Mouse (Mus musculus) liver, embryonic 14.5 days (tissue): ENCODE data around the gene 1700018G05Rik. TPM values are rescaled to one million over a fixed set of nuclear protein-coding genes. Genes with fewer than 3 reads are reported as not detected.
"Not testable (repeated sequence)": the region's sequence is repeated elsewhere in the genome, so short reads cannot be mapped to it uniquely, and the experiment has no call there.

Experiments used
- ATAC-seq: fragments of 200-750 bp; cut with Nextera tagmentation; 2 replicates; pipeline ENCODE4 v1.8.0; 2017; ENCODE audit warnings: moderate number of reproducible peaks, mild to moderate bottlenecking, moderate library complexity; ENCODE audit not compliant: insufficient read depth
- DNase-seq, 3 experiments: peaks; one replicate each; pipeline ENCODE4 v3.0.0-alpha.2; 2012 to 2013; ENCODE audit warnings: low read depth in 3 of 3, low spot score in 3 of 3
- H3K27ac ChIP-seq: fragments of 300-500 bp; sonication (generic); 2 replicates; pipeline ENCODE4 v1.5.1; 2014; ENCODE audit warnings: moderate library complexity, mild to moderate bottlenecking, control low read depth, inconsistent platforms
- H3K27me3 ChIP-seq: fragments of 300-500 bp; sonication (generic); 2 replicates; pipeline ENCODE4 v1.6.1; 2014; ENCODE audit warnings: mild to moderate bottlenecking, low read length, moderate library complexity; ENCODE audit not compliant: control insufficient read depth, insufficient read depth
- H3K36me3 ChIP-seq: fragments of 300-500 bp; sonication (generic); replicated peaks from 2 replicates; pipeline ENCODE4 v1.6.1; 2014; ENCODE audit warnings: low read depth; ENCODE audit not compliant: control insufficient read depth, insufficient read depth
- H3K4me1 ChIP-seq, 2 experiments: fragments of 200-500 bp in 1 of 2; fragments of 300-500 bp in 1 of 2; sonication (generic) in 1 of 2; replicated peaks; 2 replicates each; pipeline ENCODE4 v1.6.1; 2012 to 2014; ENCODE audit warnings: antibody characterized with exemption in 1 of 2, inconsistent platforms in 1 of 2, low read length in 1 of 2; ENCODE audit not compliant: control insufficient read depth in 2 of 2, insufficient read depth in 2 of 2
- H3K4me2 ChIP-seq: fragments of 300-500 bp; sonication (generic); 2 replicates; pipeline ENCODE4 v1.6.1; 2014; ENCODE audit warnings: low read depth, mild to moderate bottlenecking, control low read depth, moderate library complexity
- H3K4me3 ChIP-seq, 2 experiments: fragments of 200-500 bp in 1 of 2; fragments of 300-500 bp in 1 of 2; sonication (generic) in 1 of 2; 2 replicates each; pipeline ENCODE4 v1.5.1; 2012 to 2014; ENCODE audit warnings: low read depth in 2 of 2, low read length in 2 of 2, mild to moderate bottlenecking in 2 of 2, control low read depth in 1 of 2, inconsistent platforms in 1 of 2, moderate library complexity in 1 of 2; ENCODE audit not compliant: insufficient read depth in 1 of 2
- H3K9ac ChIP-seq: fragments of 300-500 bp; sonication (generic); replicated peaks from 2 replicates; pipeline ENCODE4 v1.6.1; 2014; ENCODE audit warnings: mild to moderate bottlenecking, control low read depth, moderate library complexity
- H3K9me3 ChIP-seq: fragments of 300-500 bp; sonication (generic); 2 replicates; pipeline ENCODE4 v1.6.1; 2016; ENCODE audit warnings: low read length, mixed read lengths; ENCODE audit not compliant: control insufficient read depth
- CTCF ChIP-seq: IDR thresholded peaks from 2 replicates; pipeline ENCODE4 v1.5.1; 2016; ENCODE audit warnings: antibody characterized with exemption, low read depth, control low read depth
- EP300 ChIP-seq: IDR thresholded peaks from 2 replicates; pipeline ENCODE4 v1.6.1; 2016; ENCODE audit warnings: antibody characterized with exemption, low read depth
- WGBS: fragments of 180-500 bp; shearing (Covaris S2); extraction: QIAGEN DNeasy Blood & Tissue Kit; methylation state at CpG from one replicate; pipeline ENCODE4 v1.1.7; 2014; ENCODE audit not compliant: insufficient replicate concordance; 5-methylcytosine and 5-hydroxymethylcytosine counted together
- polyA plus RNA-seq, 2 experiments: library from polyadenylated mRNA; depleted of rRNA in 1 of 2; stranded (reverse) in 1 of 2; unstranded in 1 of 2; fragments of >200 nt; fragmentation: Nextera tagmentation in 1 of 2; extraction: Ambion mirVana in 1 of 2; gene quantifications; 2 replicates each; pipeline versions ENCODE4 v1.2.1 to v1.2.3; 2012 to 2014

Gene 1700018G05Rik
- polyA plus RNA-seq (2012; rRNA removed) (not detected in 2 replicates), polyA plus RNA-seq (2014; fragmentation: Nextera tagmentation; extraction: Ambion mirVana) (not detected in 2 replicates)

DNA sequence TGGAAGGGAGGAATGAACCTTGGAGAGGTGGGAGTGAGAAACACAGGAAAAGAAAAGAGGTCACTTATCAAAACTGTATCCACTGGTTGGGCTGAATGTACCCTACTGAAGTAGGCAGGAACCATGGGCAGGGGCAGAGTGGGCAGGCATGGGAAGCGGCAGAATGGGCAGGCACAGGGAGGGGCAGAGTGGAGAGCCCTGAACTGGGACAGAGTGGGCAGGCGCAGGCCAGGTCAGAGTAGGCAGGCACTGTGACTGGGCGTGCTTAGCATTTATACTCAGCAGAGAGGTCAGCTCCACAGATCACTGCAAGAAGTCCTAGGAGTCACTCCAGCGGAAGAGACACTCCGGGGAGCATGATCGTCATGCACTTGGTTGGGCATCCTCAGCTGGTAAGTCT, at the start of gene 1700018G05Rik:
TSS of gene 1700018G05Rik (plus strand) at position 301 of the 400 bp plus-strand sequence.
- not testable (repeated sequence) for H3K4me3 ChIP-seq, H3K9ac ChIP-seq, DNase-seq, ATAC-seq, H3K9me3 ChIP-seq, H3K4me1 ChIP-seq, H3K27ac ChIP-seq, H3K27me3 ChIP-seq, H3K36me3 ChIP-seq, H3K4me2 ChIP-seq
- 80% methylated on average over 5 of the region's 6 CpGs for WGBS

DNA sequence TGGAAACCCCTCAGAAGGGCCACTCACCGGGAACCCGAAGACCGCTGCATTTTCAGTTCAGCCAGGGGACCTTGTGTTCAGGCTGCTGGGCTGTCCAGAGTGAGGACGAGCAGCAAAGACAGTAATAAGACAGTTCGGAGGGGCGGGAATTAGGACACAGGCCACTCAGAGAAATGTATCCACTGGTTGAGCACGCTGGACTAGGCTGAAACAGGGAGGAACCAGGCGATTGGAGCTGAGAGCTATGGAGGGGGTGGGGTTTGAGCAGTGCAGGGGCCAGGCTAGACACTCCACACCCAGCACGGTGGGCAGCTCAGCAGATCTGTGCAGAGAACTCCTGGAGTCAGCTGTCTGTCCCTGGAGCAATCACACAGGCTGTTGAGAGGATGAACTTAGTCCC, 19.6 kb upstream of the 1700018G05Rik start, which contains the start of the genes Dmrtc1a and 1700011M02Rik:
TSS of gene Dmrtc1a (minus strand) at position 101 of the 400 bp plus-strand sequence.
TSS of gene 1700011M02Rik (plus strand) at position 319 of the 400 bp plus-strand sequence.
- H3K36me3 ChIP-seq, H3K27ac ChIP-seq, H3K4me3 ChIP-seq, H3K9me3 ChIP-seq, H3K27me3 ChIP-seq, H3K4me2 ChIP-seq, DNase-seq, H3K4me1 ChIP-seq, H3K9ac ChIP-seq, ATAC-seq: not testable (repeated sequence)
- 63% methylated on average over 4 of the region's 9 CpGs for WGBS

DNA sequence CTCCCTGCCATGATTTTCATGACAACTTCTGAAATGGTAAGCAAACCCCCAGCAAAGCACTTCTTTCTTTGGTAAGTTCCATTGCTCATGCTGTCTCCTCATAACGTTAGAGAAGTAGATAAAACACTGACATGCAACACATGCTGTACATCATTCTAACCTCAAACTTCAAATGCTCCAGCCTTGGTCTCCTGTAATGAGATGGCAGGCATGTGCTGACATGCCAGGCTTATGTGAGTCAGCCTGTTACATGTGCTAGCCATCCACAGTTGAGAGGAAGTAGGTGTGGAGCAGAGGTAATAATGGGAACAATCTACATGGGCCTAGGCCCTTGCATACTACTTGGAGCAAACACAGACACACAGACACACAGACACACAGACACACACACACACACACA, 13.3 kb upstream of the 1700018G05Rik start:
- DNase-seq, H3K4me3 ChIP-seq, ATAC-seq, H3K27me3 ChIP-seq, H3K36me3 ChIP-seq, H3K9me3 ChIP-seq, H3K9ac ChIP-seq, H3K4me1 ChIP-seq, H3K27ac ChIP-seq, H3K4me2 ChIP-seq: not testable (repeated sequence)
- 35% methylated on average over 1 of the region's 1 CpGs for WGBS

DNA sequence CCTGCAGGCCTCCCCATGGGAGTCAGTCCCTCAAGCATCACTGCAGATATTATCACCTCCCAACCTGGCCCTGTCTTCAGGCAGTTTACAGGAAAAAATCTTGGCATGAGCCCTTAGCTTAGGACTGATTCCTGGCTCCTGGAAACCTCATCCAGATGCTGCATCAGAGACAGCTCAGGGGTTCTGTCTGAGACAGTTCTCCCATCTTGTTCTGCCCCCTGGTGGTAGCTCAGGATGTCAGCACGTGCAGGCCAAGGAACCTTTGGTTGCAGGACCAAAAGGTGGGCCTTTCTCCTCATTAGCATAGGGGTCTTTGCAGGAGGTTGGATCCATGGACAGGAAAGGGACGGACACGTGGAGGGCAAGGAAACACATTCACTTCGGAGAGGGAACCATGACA, 1.5 kb upstream of the 1700018G05Rik start:
- not testable (repeated sequence) for H3K4me2 ChIP-seq, H3K4me3 ChIP-seq, H3K4me1 ChIP-seq, H3K27ac ChIP-seq, ATAC-seq, H3K9ac ChIP-seq, H3K27me3 ChIP-seq, H3K9me3 ChIP-seq, DNase-seq, H3K36me3 ChIP-seq
- 9% methylated on average over 3 of the region's 4 CpGs for WGBS
- peak; percentile 47 for TF ChIP-seq CTCF

DNA sequence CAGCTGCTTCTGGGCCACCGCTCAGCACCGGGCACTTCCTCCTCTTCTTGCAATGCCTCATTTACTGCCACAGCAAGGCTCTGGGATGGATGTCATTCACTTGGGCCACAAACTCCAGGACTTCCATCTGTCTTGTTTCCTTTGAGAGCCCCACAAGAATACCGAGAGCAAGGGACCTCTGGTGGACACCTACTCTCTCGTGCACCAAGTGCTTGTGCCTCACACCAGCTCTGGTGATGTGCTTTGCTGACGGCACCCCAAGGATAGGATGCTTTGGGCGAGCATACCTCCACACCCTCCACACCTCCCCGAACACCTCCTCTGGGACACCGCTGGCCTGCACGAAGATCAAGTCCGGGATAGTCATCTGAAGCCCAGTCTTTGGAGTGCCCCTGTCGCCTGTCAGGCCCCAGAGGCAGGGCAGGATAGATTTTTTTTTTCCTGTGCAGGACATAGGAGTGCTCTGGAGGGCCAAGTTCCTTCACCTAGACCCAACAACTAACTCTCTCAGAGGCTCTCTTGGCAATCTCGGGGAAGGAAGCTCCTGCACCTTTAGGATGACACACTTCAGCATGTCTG, 4.9 kb downstream of the 1700018G05Rik start:
- Histone ChIP-seq H3K27ac (no peak overlapping the region), H3K9me3 (no peaks in the 10 kb centered on the region), H3K36me3 (no peaks in the 10 kb centered on the region), H3K4me2 (no peak overlapping the region; the same call in 1 of the 2 replicates), H3K4me3 (no peak overlapping the region), H3K9ac (no peak overlapping the region), H3K27me3 (no peaks in the 10 kb centered on the region; the same call in 1 of the 2 replicates), H3K4me1 (no peaks in the 10 kb centered on the region)
- DNase-seq = no peak
- ATAC-seq = no peak
- 47% methylated on average over 12 of the region's 12 CpGs for WGBS
- TF ChIP-seq CTCF (no peak), EP300 (no peak)
